Mouse (Mus musculus) small intestine, adult 2 months (tissue): ENCODE results near the gene Txndc12.
A peak's percentile ranks its signal among the peaks of the same experiment; 100 is the strongest.

Experiments used
- CTCF ChIP-seq: fragments of 200-500 bp; IDR thresholded peaks from 2 replicates; pipeline ENCODE4 v1.5.1; 2012; ENCODE audit warnings: low read depth, mild to moderate bottlenecking, control low read depth, inconsistent platforms, low read length, moderate library complexity, mixed read lengths; ENCODE audit not compliant: insufficient replicate concordance, insufficient read length; ENCODE audit errors: extremely low read depth
- POLR2A ChIP-seq: fragments of 200-500 bp; IDR thresholded peaks from 2 replicates; pipeline ENCODE4 v1.6.1; 2012; ENCODE audit warnings: low read depth, mild to moderate bottlenecking, control low read depth, inconsistent platforms, low read length, moderate library complexity

DNA sequence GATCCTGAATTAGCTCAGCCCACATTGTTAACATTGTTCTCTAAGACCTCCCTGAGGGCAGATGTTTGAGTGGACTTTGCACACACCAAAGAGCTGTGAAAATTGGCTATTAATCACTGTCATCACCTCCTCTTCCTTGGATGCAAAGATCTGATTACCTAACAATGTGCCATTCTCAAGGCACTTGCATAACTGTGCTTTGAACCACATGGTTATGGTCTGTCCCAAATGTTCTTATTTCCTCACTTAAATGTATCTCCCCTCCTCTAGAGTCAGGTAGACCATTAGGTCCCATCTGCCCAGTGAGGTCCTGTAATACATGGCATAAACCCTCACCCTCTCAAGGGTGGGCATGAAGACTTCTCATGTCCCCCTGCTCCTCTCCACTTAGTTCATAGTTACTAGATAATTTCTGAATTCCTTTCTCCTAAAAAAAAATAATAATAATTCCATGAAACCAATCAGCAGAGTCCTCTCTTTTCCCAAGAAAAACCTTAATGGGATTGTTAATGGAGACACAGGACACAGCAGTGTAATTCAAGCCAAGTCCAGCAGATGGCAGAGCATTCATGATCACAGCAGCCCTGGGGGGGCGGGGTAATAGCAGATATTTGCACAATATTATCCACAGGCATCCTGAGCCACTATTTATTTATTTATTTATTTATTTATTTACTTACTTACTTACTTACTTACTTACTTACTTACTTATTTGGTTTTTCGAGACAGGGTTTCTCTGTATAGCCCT, 36.1 kb upstream of the Txndc12 start:
- no peak for TF ChIP-seq POLR2A
- peak; percentile 69; the same call in 1 of the 2 replicates for TF ChIP-seq CTCF
